In the genomic region with DNA sequence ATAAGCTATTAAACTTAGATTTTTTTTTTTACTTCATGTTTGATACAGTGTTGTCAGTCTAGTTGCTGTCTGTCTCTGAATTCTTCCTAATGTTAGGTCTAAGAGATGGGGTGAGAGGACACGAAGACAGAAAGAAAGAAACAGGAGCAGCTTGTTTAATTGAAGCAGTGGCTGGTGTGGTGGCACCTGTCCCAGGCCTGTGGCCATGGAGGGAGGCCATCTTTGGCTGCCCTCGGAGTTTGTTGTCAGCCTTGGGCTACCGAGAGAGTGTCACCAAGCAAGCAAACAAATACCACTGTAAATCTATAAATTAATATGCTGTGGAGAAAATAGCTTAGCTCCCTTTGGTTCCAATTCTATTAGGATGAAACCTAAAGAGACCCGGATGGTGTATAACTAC, we compare ENCODE assay signal across 18 mouse cellular contexts.
DNase-seq lines count a peak whose midpoint lies in the region; ATAC-seq and TF ChIP-seq lines count a peak whose summit lies in the region.
"Had no signal": no experiment of that assay in that cellular context is flagged by ENCODE, and none has a peak within 500 bp of the region (broad histone marks: within the 10 kb centered on the region; RNA-seq: fewer than 3 reads in every experiment).

No protein-coding gene starts in this region.

- intact Hi-C loops in gastrocnemius, adult 2 months (cut with DNase I): no loop called here
- intact Hi-C loops in gastrocnemius, postnatal 36 days (cut with DNase I): loop anchor here (5.0 kb wide), 1 partner anchor 73 kb away; the partner anchor contains the start of gene Daam1

- 90% methylated on average over 4 of the region's 4 CpGs for WGBS in intestine, postnatal 0 days
- 85% methylated on average over 4 of the region's 4 CpGs for WGBS in intestine, embryonic 16.5 days
- WGBS in lung, embryonic 16.5 days: 79% methylated on average over 4 of the region's 4 CpGs

- H3K4me3 ChIP-seq in gastrocnemius, adult 2 months: no peak overlapping the region; the same call in 1 of the 2 replicates
- no peak overlapping the region for H3K4me3 ChIP-seq in intestine, postnatal 0 days (ENCODE audit: low read depth, low read length)
- H3K4me3 ChIP-seq in intestine, embryonic 16.5 days (ENCODE audit: low read length): no peak overlapping the region
- H3K4me3 ChIP-seq in lung, embryonic 16.5 days (ENCODE audit: low read length): no peak overlapping the region
- H3K4me3 ChIP-seq: embryonic facial prominence, embryonic 10.5 days; forebrain, embryonic 13.5 days; midbrain, embryonic 12.5 days; neural tube, embryonic 13.5 days had no signal

- no peak for TF ChIP-seq CTCF in gastrocnemius, adult 2 months (IDR thresholded peaks at IDR 0.05)
- TF ChIP-seq CTCF in intestine, postnatal 0 days (IDR thresholded peaks at IDR 0.05; ENCODE audit: low read depth): no peak

- no peak for ATAC-seq in intestine, postnatal 0 days
- ATAC-seq in intestine, embryonic 16.5 days: no peak
- ATAC-seq in lung, embryonic 16.5 days (ENCODE audit: low read depth): no peak
- ATAC-seq: forebrain, embryonic 13.5 days; hindbrain, postnatal 0 days had no signal

- H3K9ac ChIP-seq in intestine, postnatal 0 days (ENCODE audit: low read depth, low read length): no peak overlapping the region
- no peak overlapping the region for H3K9ac ChIP-seq in intestine, embryonic 16.5 days (ENCODE audit: low read depth, low read length)
- H3K9ac ChIP-seq in lung, embryonic 16.5 days (ENCODE audit: low read length): no peak overlapping the region
- H3K9ac ChIP-seq: forebrain, embryonic 13.5 days; liver, embryonic 14.5 days; midbrain, embryonic 12.5 days; neural tube, embryonic 13.5 days had no signal

- peaks cover 13% of the 10 kb centered on the region for H3K36me3 ChIP-seq in intestine, postnatal 0 days (ENCODE audit: control insufficient read depth, insufficient read depth)
- H3K36me3 ChIP-seq in intestine, embryonic 16.5 days (ENCODE audit: control insufficient read depth, insufficient read depth, low read length): no peaks in the 10 kb centered on the region
- peaks cover 16% of the 10 kb centered on the region for H3K36me3 ChIP-seq in lung, embryonic 16.5 days (ENCODE audit: control insufficient read depth, insufficient read depth, low read length)

- peak overlapping the region; percentile 78 for H3K27ac ChIP-seq in gastrocnemius, adult 2 months
- peak overlapping the region; percentile 46; the same call in 1 of the 2 replicates for H3K27ac ChIP-seq in intestine, postnatal 0 days (ENCODE audit: low read depth, low read length)
- H3K27ac ChIP-seq in intestine, embryonic 16.5 days (ENCODE audit: low read length): no peak overlapping the region
- peak overlapping the region; percentile 82 for H3K27ac ChIP-seq in lung, embryonic 16.5 days (ENCODE audit: low read length)
- H3K27ac ChIP-seq: embryonic facial prominence, embryonic 10.5 days; forebrain, embryonic 13.5 days; hindbrain, postnatal 0 days; liver, embryonic 14.5 days; midbrain, embryonic 12.5 days; neural tube, embryonic 13.5 days had no signal

- DNase-seq in gastrocnemius, adult 2 months: peak; percentile 67
- no peak for DNase-seq in gastrocnemius, postnatal 36 days
- DNase-seq in lung, postnatal 36 days: no peak
- DNase-seq in thymus, postnatal 10 days (ENCODE audit: low spot score in 2 of 2): no peak
- DNase-seq: heart, adult 18-20 months; kidney, adult 2 months; kidney, postnatal 36 days; right cerebral cortex, postnatal 14 days; thymus, postnatal 4 days had no signal

- no peaks in the 10 kb centered on the region for H3K9me3 ChIP-seq in intestine, postnatal 0 days (ENCODE audit: control insufficient read depth)
- no peaks in the 10 kb centered on the region for H3K9me3 ChIP-seq in intestine, embryonic 16.5 days (ENCODE audit: control insufficient read depth, low read length)
- H3K9me3 ChIP-seq in lung, embryonic 16.5 days (ENCODE audit: control insufficient read depth, low read length): no peaks in the 10 kb centered on the region
- H3K9me3 ChIP-seq: embryonic facial prominence, embryonic 10.5 days; forebrain, embryonic 13.5 days; midbrain, embryonic 12.5 days; neural tube, embryonic 13.5 days had no signal

- H3K27me3 ChIP-seq in intestine, postnatal 0 days (replicated peaks; ENCODE audit: control insufficient read depth, insufficient read depth, low read length): no peaks in the 10 kb centered on the region
- no peaks in the 10 kb centered on the region for H3K27me3 ChIP-seq in intestine, embryonic 16.5 days (replicated peaks; ENCODE audit: control insufficient read depth, insufficient read depth, low read length)
- H3K27me3 ChIP-seq in lung, embryonic 16.5 days (ENCODE audit: control insufficient read depth, insufficient read depth, low read depth, low read length): no peaks in the 10 kb centered on the region
- H3K27me3 ChIP-seq: forebrain, embryonic 13.5 days; midbrain, embryonic 12.5 days; neural tube, embryonic 13.5 days had no signal

- H3K4me2 ChIP-seq in intestine, postnatal 0 days (replicated peaks; ENCODE audit: low read depth): no peak overlapping the region
- no peak overlapping the region for H3K4me2 ChIP-seq in intestine, embryonic 16.5 days (ENCODE audit: low read depth, low read length)
- no peak overlapping the region for H3K4me2 ChIP-seq in lung, embryonic 16.5 days (ENCODE audit: low read depth, low read length)
- H3K4me2 ChIP-seq: forebrain, embryonic 13.5 days; midbrain, embryonic 12.5 days; neural tube, embryonic 13.5 days had no signal

- H3K4me1 ChIP-seq in intestine, postnatal 0 days (replicated peaks; ENCODE audit: control insufficient read depth, insufficient read depth, low read length): peaks cover 7% of the 10 kb centered on the region; the same call in 1 of the 2 replicates
- H3K4me1 ChIP-seq in intestine, embryonic 16.5 days (ENCODE audit: control insufficient read depth, insufficient read depth, low read length): peaks cover 20% of the 10 kb centered on the region
- peaks cover 22% of the 10 kb centered on the region for H3K4me1 ChIP-seq in lung, embryonic 16.5 days (replicated peaks; ENCODE audit: control insufficient read depth, insufficient read depth, low read length)
